Mouse (Mus musculus): ENCODE data around the gene Apeh. TPM values are rescaled to one million over a fixed set of nuclear protein-coding genes. Genes with fewer than 3 reads are reported as not detected.
A peak's percentile ranks its signal among the peaks of the same experiment; 100 is the strongest.

The Apeh gene
- polyA plus RNA-seq, 1 experiment from 2014 or later: 46.4 TPM

DNA sequence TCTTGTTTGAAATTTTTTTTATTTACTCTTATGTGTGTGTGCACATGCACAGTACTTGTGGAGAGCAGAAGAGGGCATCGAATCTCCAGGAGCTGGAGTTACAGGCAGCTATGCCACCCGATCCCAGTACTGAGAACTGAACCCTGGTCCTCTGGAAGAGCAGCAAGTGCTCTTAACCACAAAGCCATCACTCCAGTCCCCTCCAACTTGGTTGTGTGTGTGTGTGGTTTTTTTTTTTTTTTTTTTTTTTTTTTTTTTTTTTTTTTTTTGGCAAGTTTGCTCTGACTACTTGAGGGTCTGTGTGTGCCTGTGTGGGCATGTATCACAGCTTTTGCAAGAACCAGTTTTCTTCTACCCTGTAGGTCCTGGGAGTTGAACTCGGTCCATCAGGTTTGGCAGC, 38.0 kb upstream of the Apeh start:
- ATAC-seq (replicated peaks; ENCODE audit: insufficient number of reproducible peaks, insufficient read depth, low FRiP score, low read depth): no peak
- no peaks in the 10 kb centered on the region for H3K9me3 ChIP-seq (replicated peaks)
- peaks cover 12% of the 10 kb centered on the region for H3K4me1 ChIP-seq (replicated peaks)
- 84% methylated on average over 3 of the region's 3 CpGs for WGBS
- H3K27ac ChIP-seq: no peak overlapping the region
- no peak overlapping the region for H3K4me3 ChIP-seq
- no peak overlapping the region for H3K4me2 ChIP-seq
- peaks cover 7% of the 10 kb centered on the region; the same call in 1 of the 2 replicates for H3K27me3 ChIP-seq
- no peak overlapping the region for H3K9ac ChIP-seq
- H3K36me3 ChIP-seq: no peaks in the 10 kb centered on the region

DNA sequence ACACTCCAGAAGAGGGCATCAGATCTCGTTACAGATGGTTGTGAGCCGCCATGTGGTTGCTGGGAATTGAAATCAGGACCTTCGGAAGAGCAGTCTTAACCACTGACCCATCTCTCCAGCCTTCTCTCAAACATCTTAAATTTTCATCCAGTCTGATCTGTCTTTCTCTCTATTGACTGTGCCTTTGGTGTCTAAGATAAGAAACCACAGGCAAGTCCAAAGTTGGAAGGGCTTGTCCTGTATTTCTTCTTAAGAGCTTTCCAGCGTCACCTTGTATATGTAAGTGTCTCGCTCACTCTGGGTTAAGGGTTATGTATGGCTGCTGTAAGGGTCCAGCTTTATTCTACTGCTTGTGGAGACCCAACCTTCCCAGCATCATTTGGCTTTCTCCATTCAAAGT, 37.1 kb upstream of the Apeh start:
- Histone ChIP-seq H3K9ac (no peak overlapping the region), H3K27ac (no peak overlapping the region), H3K4me2 (no peak overlapping the region), H3K9me3 (replicated peaks) (no peaks in the 10 kb centered on the region), H3K27me3 (peaks cover 7% of the 10 kb centered on the region; the same call in 1 of the 2 replicates), H3K36me3 (no peaks in the 10 kb centered on the region), H3K4me3 (no peak overlapping the region), H3K4me1 (replicated peaks) (peaks cover 3% of the 10 kb centered on the region; the same call in 1 of the 2 replicates)
- ATAC-seq (replicated peaks; ENCODE audit: insufficient number of reproducible peaks, insufficient read depth, low FRiP score, low read depth): no peak
- 80% methylated on average over 5 of the region's 5 CpGs for WGBS

DNA sequence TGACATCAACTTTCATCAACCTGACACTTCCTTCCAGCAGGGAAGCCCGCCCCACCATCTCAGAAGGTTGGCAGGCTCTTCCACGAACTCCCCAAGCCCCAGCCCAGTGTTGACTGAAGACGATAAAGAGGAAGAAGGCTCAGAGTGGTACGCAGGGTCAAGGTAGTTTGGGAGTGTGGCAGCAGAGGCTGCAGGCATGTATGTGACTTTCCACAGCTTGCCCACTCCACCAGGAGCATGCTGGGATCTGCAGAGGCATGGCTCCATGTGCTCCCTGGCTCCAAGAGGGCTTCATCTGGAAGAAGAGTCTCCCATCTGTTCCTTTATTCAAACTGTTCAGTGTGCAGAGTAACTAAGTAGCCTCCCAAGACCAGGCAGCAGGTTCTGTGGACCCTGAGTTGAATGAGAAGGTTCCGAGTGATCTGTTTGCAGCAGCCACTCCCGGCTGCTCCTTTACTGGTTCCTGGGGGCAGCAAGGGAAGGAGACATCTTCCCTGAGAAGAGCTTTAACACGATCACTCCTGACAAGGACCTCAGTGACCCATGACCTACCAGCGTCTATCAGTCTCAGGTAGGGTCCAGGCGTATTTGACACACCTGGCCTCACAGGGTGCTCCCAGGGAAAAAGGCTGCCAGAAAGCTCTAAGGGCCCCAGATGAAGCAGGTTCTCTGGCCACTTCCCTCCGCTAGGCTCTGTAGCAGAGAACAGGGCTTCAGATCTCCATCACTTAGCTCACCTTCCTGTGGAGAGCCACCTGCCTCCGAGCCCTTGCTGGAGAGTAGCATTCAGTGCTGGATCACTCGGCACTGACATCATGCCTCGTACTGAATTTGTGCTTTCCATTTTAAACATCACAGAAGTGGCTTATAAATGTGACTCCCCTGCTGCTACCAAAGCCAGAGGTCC, 34.9 kb upstream of the Apeh start:
- no peak overlapping the region for H3K9ac ChIP-seq
- no peak overlapping the region for H3K4me3 ChIP-seq
- H3K9me3 ChIP-seq (replicated peaks): no peaks in the 10 kb centered on the region
- H3K27ac ChIP-seq: no peak overlapping the region
- H3K27me3 ChIP-seq: peaks cover 7% of the 10 kb centered on the region; the same call in 1 of the 2 replicates
- no peak overlapping the region for H3K4me2 ChIP-seq
- WGBS: 63% methylated on average over 13 of the region's 13 CpGs
- no peaks in the 10 kb centered on the region for H3K36me3 ChIP-seq
- H3K4me1 ChIP-seq (replicated peaks): peaks cover 3% of the 10 kb centered on the region; the same call in 1 of the 2 replicates
- no peak for ATAC-seq (replicated peaks; ENCODE audit: insufficient number of reproducible peaks, insufficient read depth, low FRiP score, low read depth)

DNA sequence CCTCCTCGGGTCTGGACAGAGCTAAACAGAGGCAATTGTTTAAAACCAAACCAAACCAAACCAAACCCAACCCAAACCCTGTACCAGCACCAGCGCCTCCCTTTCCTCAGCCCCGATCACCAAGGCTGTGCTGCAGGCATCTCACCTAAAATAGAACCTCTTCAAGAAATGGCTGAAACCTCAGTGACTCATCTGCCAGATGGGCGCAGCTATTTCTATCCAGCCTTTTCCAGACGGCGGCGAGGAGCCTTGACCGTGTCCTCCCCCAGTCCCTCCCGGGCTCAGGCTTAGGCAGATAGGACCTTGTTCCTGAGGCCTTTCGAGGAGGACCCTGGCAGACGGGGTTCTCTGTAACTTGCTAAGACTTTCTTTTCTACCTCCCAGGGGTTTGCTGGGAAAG, 33.8 kb upstream of the Apeh start:
- no peak overlapping the region for H3K4me2 ChIP-seq
- WGBS: 60% methylated on average over 11 of the region's 11 CpGs
- no peak for ATAC-seq (replicated peaks; ENCODE audit: insufficient number of reproducible peaks, insufficient read depth, low FRiP score, low read depth)
- H3K4me1 ChIP-seq (replicated peaks): peaks cover 3% of the 10 kb centered on the region; the same call in 1 of the 2 replicates
- no peak overlapping the region for H3K4me3 ChIP-seq
- no peak overlapping the region for H3K9ac ChIP-seq
- no peaks in the 10 kb centered on the region for H3K9me3 ChIP-seq (replicated peaks)
- peaks cover 4% of the 10 kb centered on the region; the same call in 1 of the 2 replicates for H3K27me3 ChIP-seq
- no peaks in the 10 kb centered on the region for H3K36me3 ChIP-seq
- no peak overlapping the region for H3K27ac ChIP-seq

DNA sequence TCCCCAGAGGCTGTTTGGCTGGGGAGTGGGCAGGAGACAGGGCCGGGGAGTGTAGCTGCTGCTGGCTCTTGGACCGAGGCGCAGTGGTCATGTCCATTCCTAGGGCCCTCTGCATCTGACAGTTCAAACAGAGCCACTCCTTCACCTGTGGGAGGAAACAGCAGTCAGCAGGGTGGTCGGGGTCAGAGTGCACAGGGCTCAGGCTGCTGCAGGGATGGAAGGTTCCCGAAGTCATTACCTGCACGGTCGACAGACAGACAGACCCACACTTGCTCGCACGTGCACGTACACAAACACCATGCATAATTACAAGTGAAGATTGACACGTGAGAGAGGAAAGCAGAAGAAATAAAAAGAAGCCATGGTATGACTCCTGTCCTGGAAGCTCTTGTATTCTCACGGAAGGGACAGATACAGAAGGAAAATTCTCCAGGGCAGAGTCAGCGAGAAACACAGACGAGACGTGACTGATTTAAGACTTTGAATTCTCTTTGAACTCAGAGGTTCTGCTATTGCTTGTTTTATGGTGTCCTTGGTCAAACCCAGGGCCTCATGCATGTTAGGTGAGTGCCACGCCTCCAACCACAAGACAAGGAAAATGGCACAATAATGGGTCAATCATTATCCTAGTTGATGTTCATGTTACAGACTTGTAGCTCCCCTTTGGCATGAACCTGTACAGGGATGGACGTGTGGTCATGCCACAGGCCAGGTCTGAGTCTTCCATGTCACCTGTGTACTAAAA, 32.2 kb upstream of the Apeh start:
- no peaks in the 10 kb centered on the region for H3K9me3 ChIP-seq (replicated peaks)
- no peak overlapping the region for H3K9ac ChIP-seq
- no peak overlapping the region for H3K4me2 ChIP-seq
- H3K36me3 ChIP-seq: no peaks in the 10 kb centered on the region
- no peak for ATAC-seq (replicated peaks; ENCODE audit: insufficient number of reproducible peaks, insufficient read depth, low FRiP score, low read depth)
- H3K27me3 ChIP-seq: peaks cover 4% of the 10 kb centered on the region; the same call in 1 of the 2 replicates
- 82% methylated on average over 17 of the region's 17 CpGs for WGBS
- no peak overlapping the region for H3K4me3 ChIP-seq
- H3K27ac ChIP-seq: no peak overlapping the region
- H3K4me1 ChIP-seq (replicated peaks): peaks cover 3% of the 10 kb centered on the region; the same call in 1 of the 2 replicates

DNA sequence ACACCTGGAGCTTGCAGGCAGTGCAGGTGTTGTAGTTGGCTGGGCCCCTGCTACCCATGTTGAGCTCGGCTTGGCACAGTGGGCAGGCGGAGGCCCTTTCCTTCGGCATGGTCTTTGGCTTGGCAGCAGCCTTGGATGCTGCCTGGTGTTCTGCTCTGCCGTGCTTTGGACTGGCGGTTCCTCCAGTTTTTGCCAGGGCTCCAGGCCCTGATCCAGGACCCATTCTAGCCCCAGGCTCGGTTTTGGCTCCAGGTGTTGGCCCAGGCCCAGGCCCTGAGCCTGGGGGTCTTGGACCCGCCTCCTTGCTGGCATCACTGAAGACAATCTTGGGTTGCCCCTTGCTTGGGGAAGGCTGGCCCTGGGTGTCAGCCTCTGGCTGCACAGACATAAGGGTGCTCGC, 31.3 kb upstream of the Apeh start:
- 88% methylated on average over 8 of the region's 8 CpGs for WGBS
- Histone ChIP-seq H3K4me1 (replicated peaks) (peaks cover 6% of the 10 kb centered on the region), H3K27me3 (peaks cover 4% of the 10 kb centered on the region; the same call in 1 of the 2 replicates), H3K4me3 (no peak overlapping the region), H3K27ac (no peak overlapping the region), H3K9me3 (replicated peaks) (no peaks in the 10 kb centered on the region), H3K36me3 (no peaks in the 10 kb centered on the region), H3K4me2 (no peak overlapping the region), H3K9ac (no peak overlapping the region)
- no peak for ATAC-seq (replicated peaks; ENCODE audit: insufficient number of reproducible peaks, insufficient read depth, low FRiP score, low read depth)

DNA sequence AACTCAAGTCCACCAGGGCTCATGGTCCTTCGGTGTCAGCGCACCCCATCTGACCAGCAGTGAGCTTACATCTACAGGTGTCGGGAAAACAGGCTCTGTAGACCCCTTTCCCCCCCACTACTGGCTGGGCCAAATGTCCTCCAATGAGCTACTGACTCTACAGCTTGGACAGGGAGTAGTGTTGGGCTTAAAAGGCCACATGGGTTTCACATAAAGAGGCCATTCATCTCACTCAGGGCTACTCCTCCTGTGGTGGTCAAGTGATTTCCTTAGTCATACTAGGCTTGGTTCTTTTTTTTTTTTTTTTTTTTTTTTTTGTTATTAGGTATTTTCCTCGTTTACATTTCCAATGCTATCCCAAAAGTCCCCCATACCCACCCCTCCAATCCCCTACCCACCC, 29.5 kb upstream of the Apeh start:
- Histone ChIP-seq H3K9me3 (replicated peaks) (no peaks in the 10 kb centered on the region), H3K36me3 (no peaks in the 10 kb centered on the region), H3K27ac (no peak overlapping the region), H3K4me2 (no peak overlapping the region), H3K4me1 (replicated peaks) (peaks cover 20% of the 10 kb centered on the region), H3K27me3 (peaks cover 4% of the 10 kb centered on the region; the same call in 1 of the 2 replicates), H3K4me3 (no peak overlapping the region), H3K9ac (no peak overlapping the region)
- ATAC-seq (replicated peaks; ENCODE audit: insufficient number of reproducible peaks, insufficient read depth, low FRiP score, low read depth): no peak
- WGBS: 90% methylated on average over 3 of the region's 4 CpGs

DNA sequence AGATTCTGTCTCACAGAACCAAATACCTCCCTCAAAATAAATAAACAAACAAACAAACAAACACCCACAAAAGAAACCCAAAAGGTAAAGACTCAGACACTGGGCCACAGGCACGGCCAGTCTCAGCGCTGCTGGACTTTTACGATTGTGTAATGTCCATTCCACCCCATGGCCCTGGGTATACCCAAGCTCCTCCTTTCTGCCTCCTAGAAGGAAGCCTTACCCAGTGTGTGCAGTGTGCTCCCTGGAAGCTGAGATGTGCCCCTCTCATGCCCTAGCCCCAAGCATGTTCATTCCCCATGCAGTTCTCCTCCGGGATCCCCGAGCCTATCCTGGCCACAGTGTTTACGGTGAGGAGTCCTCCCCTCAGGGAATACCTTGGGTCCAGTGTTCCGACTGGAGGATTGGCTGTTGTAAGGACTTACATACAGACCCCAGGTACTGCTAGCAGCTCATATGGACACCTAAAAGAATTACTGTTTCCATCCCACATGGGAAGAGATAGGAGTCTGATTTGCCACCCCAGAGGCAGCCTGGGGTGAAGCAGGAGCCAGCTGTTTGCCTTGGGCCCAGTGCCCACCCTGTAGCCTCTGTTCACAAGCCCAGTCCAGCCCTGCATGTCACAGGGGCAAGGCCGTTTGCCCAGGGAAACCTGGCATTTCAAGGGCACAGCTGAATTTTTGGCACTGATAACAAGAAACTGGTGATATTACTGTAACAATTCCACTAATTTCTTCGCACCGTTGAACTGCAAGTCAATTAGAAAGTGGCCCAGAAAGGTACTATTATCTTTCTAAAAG, 27.0 kb upstream of the Apeh start:
- no peak for ATAC-seq (replicated peaks; ENCODE audit: insufficient number of reproducible peaks, insufficient read depth, low FRiP score, low read depth)
- Histone ChIP-seq H3K36me3 (no peaks in the 10 kb centered on the region), H3K9me3 (replicated peaks) (no peaks in the 10 kb centered on the region), H3K27me3 (no peaks in the 10 kb centered on the region), H3K4me1 (replicated peaks) (peaks cover 17% of the 10 kb centered on the region), H3K4me3 (no peak overlapping the region), H3K27ac (no peak overlapping the region), H3K9ac (no peak overlapping the region), H3K4me2 (no peak overlapping the region)
- 85% methylated on average over 10 of the region's 10 CpGs for WGBS

DNA sequence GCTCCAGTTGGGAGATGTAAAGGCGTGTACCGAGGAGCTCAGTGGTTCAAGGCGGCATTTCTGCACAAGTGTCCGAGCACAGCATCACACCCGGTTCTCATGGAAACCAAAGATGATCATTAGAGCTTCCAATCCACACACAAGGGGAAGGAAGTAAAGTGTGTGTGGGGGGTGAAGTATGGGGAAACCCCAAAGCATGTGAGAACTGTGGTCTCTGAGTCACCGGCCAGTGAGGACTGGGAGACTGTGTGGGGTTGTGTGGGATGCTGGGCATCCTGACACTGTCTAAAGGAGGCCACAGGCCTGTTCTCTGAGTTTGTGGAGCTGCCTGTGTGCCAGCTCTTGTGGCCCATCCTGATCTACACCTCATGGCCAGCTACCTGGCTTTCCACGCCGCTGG, 26.3 kb upstream of the Apeh start:
- 83% methylated on average over 8 of the region's 8 CpGs for WGBS
- Histone ChIP-seq H3K27me3 (peaks cover 5% of the 10 kb centered on the region), H3K9ac (no peak overlapping the region), H3K9me3 (replicated peaks) (no peaks in the 10 kb centered on the region), H3K4me1 (replicated peaks) (peaks cover 17% of the 10 kb centered on the region), H3K27ac (peak overlapping the region; percentile 87; the same call in 1 of the 2 replicates), H3K4me3 (no peak overlapping the region), H3K4me2 (no peak overlapping the region), H3K36me3 (no peaks in the 10 kb centered on the region)
- ATAC-seq (replicated peaks; ENCODE audit: insufficient number of reproducible peaks, insufficient read depth, low FRiP score, low read depth): no peak

DNA sequence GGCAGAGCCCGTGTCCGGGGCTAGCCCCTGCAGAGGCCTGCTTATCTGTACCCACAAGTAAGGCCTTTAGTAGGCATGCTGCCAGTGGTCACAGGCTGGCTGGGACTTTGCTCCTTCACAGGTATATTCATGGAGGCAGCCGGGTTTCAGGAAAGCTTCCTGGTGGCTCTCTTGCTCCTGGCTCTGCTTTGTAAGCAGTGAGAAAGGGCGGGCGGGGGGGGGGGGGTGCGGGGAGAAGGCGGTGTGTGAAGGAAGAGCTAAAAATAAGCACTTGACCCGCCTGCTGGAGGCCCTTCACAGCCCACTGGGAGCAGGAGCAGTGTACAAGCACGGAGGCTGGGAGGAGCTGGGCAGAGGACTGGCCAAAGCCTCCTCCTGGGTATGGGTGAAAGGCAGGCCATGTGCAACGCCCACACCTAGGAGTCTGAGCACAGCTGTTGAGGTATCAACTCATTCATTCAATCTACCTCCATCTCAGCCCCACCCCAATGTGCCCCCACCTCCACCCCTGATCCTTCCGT, 25.5 kb upstream of the Apeh start:
- H3K27ac ChIP-seq: peak overlapping the region; percentile 87
- no peak overlapping the region for H3K4me3 ChIP-seq
- peak overlapping the region; percentile 43; the same call in 1 of the 2 replicates for H3K9ac ChIP-seq
- H3K27me3 ChIP-seq: peaks cover 11% of the 10 kb centered on the region
- ATAC-seq (replicated peaks; ENCODE audit: insufficient number of reproducible peaks, insufficient read depth, low FRiP score, low read depth): peak; percentile 90
- 19% methylated on average over 8 of the region's 11 CpGs for WGBS
- no peaks in the 10 kb centered on the region for H3K36me3 ChIP-seq
- peaks cover 17% of the 10 kb centered on the region for H3K4me1 ChIP-seq (replicated peaks)
- H3K4me2 ChIP-seq: peak overlapping the region; percentile 38; the same call in 1 of the 2 replicates
- H3K9me3 ChIP-seq (replicated peaks): no peaks in the 10 kb centered on the region

Data from heart, embryonic 15.5 days (tissue).